Mouse (Mus musculus): ENCODE measurements around the gene Klk7.

The Klk7 gene

DNA sequence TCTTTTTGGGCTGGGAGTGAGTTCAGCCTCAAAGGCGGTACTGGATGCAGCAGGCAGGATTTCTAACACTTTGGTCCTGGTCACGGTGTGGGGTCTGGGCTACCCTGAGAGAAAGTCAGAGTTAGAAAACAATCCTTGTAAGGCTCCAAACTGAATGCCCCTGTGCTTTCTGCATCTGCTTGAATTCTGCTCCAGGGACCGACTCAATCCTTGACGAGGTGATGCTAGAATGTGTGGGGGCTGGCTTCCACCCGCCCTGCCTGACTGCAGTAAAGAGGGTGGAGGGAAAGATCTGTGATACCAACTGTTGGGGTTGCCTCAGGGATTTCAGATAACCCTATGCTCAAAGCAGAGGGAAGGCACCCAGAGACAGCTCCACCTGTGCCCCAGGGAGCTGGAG, at the start of gene Klk7:
TSS of gene Klk7 (plus strand) at position 301 of the 400 bp plus-strand sequence.
- DNase-seq (ENCODE audit: low read depth, low spot score) = no peak

- DNase-seq (ENCODE audit: low read depth, low spot score) = no peak
Measured at GRCm38 (mm10) chr7:43766484-43766883, 44.6 kb upstream of the Klk7 start.

- DNase-seq (ENCODE audit: low read depth, low spot score) = no peak
Measured at GRCm38 (mm10) chr7:43768597-43768996, 42.5 kb upstream of the Klk7 start, which contains the start of gene Klk12. Klk12 (plus strand) TSS chr7:43768897.

DNA sequence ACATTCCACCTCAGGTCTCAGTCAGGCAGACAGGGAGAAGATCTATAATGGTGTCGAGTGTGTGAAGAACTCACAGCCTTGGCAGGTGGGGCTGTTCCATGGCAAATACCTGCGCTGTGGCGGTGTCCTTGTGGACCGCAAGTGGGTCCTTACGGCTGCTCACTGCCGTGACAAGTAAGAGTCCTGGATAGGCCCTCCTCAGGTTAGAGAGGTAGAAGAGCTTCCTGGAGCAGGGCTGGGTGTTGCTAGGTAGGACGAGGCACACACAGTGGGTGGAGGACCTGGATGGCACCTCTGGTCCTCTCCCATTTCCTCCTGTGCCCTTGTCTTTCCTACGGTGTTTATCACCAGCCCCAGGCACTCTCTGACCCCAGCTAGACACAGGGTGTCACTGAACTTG, 41.5 kb upstream of the Klk7 start:
- no peak for DNase-seq (ENCODE audit: low read depth, low spot score)

DNA sequence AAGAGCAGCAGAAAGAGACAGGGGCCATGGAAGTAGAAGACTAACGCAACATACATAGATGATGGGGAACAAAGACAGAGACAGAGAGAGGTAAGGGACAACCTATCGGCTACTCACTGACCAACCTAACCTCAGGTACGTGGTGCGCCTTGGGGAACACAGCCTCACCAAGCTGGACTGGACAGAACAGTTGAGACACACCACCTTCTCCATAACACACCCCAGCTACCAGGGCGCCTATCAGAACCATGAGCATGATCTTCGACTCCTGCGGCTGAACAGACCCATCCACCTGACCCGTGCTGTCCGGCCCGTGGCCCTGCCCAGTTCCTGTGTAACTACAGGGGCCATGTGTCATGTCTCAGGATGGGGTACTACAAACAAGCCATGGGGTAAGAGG, 40.4 kb upstream of the Klk7 start:
- no peak for DNase-seq (ENCODE audit: low read depth, low spot score)

DNA sequence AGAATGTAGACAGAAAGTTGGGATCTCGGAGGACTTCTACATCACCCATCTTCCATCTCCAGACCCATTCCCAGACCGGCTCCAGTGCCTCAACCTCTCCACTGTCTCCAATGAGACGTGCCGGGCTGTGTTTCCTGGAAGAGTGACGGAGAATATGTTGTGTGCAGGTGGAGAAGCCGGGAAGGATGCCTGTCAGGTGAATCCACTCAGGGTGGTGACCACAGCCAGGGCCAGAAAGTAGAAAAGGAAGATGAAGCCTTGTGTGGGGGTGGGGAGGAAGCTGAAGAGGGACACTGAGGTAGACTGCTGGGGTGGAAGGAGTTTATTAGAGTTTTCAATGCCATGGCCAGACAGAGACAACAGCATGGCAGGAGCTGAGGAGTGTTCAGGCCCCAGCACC, 39.2 kb upstream of the Klk7 start:
- no peak for DNase-seq (ENCODE audit: low read depth, low spot score)

GRCm38 (mm10) chr7:43772901-43773300, 38.2 kb upstream of the Klk7 start:
- DNase-seq (ENCODE audit: low read depth, low spot score) = no peak

GRCm38 (mm10) chr7:43774364-43774763, 36.7 kb upstream of the Klk7 start, which contains the start of gene Klk11:
Klk11 (plus strand) TSS chr7:43774604.
- no peak for DNase-seq (ENCODE audit: low read depth, low spot score)

DNA sequence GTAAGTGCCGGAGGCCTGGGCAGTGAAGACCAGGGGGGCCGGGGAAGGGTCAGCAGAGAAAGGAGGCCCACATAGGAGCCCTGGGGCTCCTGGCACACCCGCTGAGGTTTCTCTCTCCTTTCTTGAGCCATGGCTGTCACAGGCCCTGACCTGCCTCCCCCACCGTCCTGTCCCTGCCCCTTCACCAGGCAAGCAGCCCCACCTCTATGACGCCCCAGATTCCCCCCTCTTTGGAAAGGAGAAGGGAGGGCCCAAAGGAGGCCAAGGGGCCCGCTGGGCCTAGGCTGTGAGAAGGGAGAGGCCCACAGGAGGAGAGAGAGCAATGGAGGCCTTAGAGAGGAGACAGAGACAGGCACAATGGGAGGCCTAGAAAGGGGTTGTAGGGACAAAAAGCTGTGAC, 36.3 kb upstream of the Klk7 start:
- DNase-seq (ENCODE audit: low read depth, low spot score) = no peak

DNA sequence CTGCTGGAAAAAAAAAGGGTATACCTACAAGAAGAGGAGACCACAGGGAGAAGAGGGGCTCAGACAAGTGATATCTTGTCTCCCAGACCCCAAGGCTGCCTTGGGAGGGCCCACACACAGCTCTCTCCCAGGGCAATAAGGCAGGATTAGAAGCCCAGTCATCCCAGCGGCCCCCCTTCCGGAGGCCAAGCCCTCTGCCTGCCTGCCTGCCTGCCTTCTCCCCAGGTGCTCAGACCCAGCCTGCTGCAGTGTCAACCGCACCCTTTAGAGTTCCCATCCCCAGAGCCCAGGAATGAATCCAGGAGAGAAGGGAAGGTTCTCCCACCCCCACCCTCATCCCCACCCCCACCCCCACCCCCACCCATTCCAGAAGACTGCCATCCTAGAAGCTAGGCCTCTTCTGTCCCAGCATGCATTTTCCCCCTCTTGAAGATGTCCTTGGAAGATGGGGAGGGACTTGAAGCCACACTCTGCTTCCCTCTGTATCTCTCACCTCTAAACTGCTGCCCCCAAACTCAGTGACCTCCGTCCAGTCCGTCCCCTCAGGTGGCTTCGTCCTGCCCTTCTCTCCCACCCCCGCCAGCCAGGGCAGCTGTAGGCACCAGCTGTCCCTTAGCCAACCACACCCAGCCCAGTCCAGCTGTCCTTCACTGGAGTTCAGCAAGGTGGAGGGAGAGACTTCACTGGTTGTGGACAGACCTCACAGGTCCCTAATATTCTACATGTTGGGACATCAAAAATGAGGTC, 35.6 kb upstream of the Klk7 start:
- no peak for DNase-seq (ENCODE audit: low read depth, low spot score)

- no peak for DNase-seq (ENCODE audit: low read depth, low spot score)
Measured at GRCm38 (mm10) chr7:43776506-43776905, 34.6 kb upstream of the Klk7 start.

DNA sequence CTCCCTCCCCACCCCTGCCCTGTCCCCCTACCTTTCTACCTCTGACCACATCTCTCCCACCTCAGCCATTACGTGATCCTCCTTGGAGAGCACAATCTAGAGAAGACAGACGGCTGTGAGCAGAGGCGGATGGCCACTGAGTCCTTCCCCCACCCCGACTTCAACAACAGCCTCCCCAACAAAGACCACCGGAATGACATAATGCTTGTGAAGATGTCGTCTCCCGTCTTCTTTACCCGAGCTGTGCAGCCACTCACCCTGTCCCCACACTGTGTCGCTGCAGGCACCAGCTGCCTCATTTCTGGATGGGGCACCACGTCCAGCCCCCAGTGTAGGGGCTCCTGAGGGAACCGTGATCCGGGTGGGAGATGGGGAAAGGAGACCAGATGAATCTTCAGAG, 33.7 kb upstream of the Klk7 start:
- no peak for DNase-seq (ENCODE audit: low read depth, low spot score)

DNA sequence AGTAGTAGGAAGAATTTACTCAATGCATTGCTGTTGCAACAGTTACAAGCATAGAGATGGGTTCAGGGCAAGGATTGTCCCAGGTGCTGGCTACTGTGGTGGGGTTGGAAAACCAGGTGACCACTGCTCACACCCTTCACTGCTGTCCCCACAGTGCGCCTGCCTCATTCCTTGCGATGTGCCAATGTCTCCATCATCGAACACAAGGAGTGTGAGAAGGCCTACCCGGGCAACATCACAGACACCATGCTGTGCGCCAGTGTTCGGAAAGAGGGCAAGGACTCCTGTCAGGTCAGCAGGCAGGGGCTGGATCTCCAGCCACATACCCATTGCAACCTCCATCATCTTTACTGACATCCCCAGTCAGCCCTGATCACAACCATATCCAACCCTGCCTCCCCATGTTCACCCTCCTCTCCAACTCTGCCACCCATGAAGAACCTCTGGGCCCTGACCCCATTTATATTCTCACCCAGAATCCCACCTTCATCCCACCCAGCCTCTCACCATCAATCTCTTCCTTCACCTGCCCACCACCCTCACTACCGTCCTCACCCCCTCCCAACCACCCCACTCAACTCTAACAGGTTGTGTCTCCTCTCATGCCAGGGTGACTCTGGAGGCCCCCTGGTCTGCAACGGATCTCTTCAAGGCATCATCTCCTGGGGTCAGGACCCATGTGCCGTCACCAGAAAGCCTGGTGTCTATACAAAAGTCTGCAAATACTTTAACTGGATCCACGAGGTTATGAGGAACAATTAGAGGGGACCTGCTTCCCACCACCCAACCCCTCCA, 32.7 kb upstream of the Klk7 start:
- no peak for DNase-seq (ENCODE audit: low read depth, low spot score)

DNA sequence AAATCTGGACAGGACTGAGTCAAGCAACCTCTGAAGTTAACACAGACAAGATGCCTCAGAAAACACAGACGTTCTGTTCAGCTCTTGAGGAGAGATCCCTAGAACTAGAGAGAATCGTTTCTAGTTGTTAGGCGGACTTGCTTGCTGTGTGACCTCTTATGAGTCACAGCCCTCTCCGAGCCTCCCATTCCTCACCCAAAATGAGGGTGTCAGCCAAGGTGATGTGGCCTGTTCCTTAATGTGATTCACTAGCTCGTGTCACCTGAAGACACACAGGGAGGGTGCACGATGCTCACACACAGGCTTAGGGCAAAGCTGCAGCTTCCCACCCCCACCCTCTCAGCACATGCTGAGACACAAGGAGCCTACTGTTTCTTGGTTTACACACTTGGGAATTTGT, 30.9 kb upstream of the Klk7 start:
- no peak for DNase-seq (ENCODE audit: low read depth, low spot score)

DNA sequence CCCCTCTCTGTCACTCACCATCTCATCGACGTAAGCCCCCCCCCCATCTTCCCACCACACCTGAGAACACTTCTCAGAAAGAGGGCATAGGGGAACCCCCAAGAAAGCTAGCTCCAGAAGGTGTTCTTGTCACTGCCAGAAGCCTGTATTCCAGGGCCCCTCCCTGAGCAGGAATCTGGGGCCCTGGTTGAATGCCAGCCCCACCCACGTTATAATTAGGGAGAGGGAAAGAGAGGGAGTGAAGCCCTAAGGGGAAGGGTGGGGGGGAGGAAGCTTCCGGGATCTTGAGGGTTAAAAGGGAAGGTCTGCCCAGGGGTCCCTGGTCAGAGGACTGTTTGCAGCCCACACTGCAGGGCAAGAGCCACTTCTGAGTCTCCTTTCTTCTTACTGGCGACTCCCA, 30.3 kb upstream of the Klk7 start, which contains the start of gene Klk10:
TSS of gene Klk10 (plus strand) at position 290 of the 400 bp plus-strand sequence.
- no peak for DNase-seq (ENCODE audit: low read depth, low spot score)

DNA sequence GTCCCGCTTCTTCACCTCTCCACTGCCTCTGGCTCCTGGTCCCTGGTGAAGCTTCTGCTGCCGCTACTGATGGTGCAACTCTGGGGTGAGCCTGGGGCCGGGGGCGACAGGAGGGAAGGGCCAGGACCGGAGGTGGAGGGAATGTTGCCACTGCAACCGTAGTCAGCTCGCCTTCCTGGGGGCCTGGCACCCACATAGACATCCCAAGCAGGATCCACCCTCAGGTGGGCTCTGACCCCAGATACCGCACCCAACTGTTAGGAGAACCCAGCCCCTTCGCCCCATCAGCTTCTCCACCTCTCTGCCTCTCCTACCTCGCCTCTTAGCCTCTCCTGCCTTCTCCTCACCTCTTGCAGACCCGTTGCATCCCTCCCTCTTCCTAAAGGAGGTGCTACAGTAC, 29.6 kb upstream of the Klk7 start:
- DNase-seq (ENCODE audit: low read depth, low spot score) = no peak

DNA sequence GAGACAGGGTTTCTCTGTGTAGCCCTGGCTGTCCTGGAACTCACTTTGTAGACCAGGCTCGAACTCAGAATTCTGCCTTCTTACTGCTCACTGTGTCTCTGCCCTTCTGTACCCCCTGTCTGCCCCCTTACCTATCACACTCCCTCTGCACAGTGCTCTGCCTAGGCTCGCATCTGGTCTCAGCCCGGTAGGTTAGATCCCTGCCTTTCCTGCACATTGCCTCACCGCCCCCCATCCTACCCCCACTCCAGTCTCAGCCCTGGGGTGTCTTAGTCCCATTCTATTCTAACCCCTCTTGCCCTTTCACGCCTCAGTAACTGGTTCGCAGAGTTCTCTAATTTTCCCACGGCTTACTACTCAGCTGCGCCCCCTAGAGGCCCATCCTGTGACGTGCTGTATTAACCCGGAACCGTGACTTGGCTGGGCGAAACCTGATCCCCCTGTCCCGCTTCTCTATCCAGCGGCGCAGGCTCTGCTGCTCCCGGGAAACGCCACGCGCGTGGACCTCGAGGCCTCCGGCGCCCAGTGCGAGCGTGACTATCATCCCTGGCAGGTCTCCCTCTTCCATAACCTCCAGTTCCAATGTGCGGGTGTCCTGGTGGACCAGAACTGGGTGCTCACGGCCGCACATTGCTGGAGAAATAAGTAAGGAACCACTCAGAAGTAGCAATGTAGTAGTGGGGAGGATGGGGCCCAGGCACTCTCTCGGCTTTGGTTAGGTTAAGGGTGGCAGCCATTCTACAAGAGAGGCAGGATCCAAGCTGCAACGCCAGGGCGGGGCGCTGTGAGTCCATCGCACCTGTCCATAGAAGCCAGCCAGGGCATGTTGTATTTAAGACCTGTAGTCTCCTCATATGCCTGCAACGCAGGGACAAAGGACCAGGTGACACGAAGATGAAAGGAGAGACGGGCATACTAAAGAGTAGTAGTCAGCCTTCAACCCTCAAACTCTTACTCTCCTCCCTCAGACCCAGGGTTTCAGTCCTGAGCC, 28.5 kb upstream of the Klk7 start:
- DNase-seq (ENCODE audit: low read depth, low spot score) = peak; percentile 9

DNA sequence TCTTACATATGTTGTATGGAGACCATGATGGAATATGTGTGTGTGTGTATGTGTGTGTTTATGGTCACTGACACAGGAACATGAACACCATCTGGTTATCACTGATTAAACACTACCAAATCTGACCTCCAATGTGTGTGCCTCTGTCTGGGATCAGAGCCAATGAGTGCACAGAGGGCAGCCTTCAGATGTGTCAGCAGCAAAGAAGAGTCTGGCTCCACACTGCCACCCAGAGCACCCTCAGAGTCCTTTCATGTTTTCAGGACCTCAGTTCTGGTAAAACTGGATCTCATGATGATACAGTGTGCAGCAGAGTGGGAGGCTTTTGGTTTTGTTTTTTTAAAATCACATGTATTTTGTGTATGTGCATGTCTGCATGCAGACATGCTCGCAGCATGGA, 25.8 kb upstream of the Klk7 start:
- no peak for DNase-seq (ENCODE audit: low read depth, low spot score)

GRCm38 (mm10) chr7:43788096-43788495, 23.0 kb upstream of the Klk7 start:
- no peak for DNase-seq (ENCODE audit: low read depth, low spot score)

DNA sequence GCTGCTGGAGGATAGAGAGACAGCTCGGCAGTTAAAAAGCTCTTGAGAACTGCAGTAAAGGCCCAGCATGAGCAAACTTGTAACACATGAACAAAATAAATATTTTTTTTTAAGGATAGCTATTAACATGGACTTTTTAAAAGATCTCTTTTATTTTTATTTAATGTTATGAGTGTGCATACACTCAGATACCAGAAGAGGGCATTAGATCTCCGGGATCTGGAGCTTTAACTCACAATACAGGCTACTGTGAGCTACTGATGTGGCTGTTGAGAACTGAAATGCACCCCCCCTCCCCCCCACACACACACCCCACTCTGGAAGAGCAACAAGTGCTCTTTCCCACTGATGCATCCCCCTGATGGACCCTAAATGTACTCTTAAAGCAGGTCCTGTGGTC, 21.8 kb upstream of the Klk7 start:
- no peak for DNase-seq (ENCODE audit: low read depth, low spot score)

DNA sequence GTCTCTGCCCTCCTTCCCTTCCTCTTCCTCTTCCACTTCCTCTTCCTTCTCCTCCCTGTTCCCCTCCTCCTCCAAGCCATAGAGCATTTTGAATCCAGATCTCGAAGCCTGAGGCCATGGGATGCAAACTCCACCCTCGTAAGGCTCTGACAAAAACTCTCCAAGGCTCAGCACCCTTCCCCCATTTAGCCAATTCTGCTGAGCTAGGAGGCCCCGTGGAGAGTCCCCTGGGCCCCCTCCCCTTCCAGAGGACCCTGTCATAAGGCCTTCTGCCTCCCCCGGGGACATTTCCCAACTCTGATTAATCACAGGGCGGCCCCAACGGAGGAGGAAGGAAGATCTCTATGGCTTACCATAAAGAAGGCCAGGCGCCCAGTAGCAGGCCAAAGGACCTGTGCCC, 19.5 kb upstream of the Klk7 start, which contains the start of gene Klk9:
TSS of gene Klk9 (plus strand) at position 301 of the 400 bp plus-strand sequence.
- DNase-seq (ENCODE audit: low read depth, low spot score) = no peak

DNA sequence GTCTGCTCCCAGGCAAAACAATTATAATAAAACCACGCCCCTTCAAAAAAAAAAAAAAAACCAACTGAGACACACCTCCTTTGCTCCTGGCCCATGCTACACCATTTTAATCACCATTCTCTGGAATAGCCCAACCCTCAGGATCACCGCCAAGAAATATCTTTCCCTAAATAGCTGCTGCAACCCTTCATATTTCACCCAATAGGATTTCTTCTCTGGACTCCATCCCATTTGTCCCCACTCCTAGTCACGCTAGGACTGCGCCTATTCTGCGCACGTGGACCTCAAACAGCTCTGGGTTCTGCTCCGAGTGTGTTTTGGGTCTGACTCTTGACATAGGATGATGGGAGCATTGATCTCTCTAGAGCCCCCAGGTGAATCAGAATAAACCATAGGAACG, 14.7 kb upstream of the Klk7 start:
- DNase-seq (ENCODE audit: low read depth, low spot score) = no peak

Measured in retina, adult 2 months (tissue).